ENCODE assay signal across 8 mouse cellular contexts in the genomic region with DNA sequence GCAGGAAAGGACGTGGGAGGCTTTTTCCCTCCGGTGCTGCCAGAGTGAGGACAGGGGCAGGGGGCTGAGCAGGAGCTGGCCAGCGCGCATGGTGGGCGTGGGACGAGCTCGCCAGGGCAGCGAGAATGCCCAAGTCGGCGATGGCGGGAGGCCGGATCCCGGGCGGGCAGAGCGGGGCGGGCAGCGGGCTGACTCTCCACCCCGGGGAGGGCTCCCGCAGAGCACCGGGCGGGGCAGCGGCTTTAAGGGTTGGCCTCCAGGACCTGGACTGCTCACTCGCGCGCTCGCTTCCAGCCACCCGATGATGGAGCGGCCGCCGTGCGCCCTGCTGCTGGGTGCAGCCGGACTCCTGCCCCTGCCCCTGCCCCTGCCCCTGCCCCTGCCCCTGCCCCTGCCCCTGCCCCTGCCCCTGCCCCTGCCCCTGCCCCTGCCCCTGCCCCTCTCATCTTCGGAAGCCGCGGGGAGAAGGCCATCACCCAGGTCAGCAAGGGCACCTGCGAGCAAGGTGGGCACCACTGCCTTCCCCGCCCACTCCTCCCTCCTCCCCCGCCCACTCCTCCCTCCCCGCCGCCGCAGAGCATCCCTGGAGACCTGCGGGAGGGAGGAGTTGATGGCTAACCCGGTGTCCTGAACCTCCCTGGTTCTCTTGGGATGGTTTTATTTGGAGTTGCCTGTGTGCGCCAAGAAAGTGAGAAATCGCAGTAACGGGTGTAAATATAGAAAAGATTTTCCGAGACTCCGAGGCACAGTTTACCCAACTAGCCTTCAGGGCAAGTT. TPM values are rescaled to one million over a fixed set of nuclear protein-coding genes. Genes with fewer than 3 reads are reported as not detected.
DNase-seq lines count a peak whose midpoint lies in the region; ATAC-seq and TF ChIP-seq lines count a peak whose summit lies in the region.

No protein-coding gene starts in this region.

- peak; percentile 75 for ATAC-seq in common myeloid progenitor, adult 5-6 weeks (replicated peaks; ENCODE audit: low read depth, poor library complexity, severe bottlenecking)

- peak; percentile 53 to 61 for DNase-seq in heart, adult 9 months (ENCODE audit: low spot score in 2 of 2)
- DNase-seq in kidney, adult 18-20 months: peak; percentile 71
- DNase-seq in lung, adult 2 months: peak; percentile 32
- peak; percentile 52 for DNase-seq in ovary, adult 18-20 months (ENCODE audit: low spot score)
- DNase-seq in cerebellum, adult 11 months: no peak
- no peak for DNase-seq in adipocyte (ENCODE audit: low spot score)

- TF ChIP-seq CTCF in E14TG2a.4 (conservative IDR thresholded peaks at IDR 0.05; ENCODE audit: low read length): no peak
- TF ChIP-seq CTCF in lung, adult 2 months (IDR thresholded peaks at IDR 0.05; ENCODE audit: insufficient read depth, low read length): no peak

- H3K4me3 ChIP-seq in E14TG2a.4 (replicated peaks; ENCODE audit: low read length): peak overlapping the region; percentile 80
- no peak overlapping the region for H3K4me3 ChIP-seq in lung, adult 2 months (replicated peaks; ENCODE audit: extremely low read depth, low read depth, low read length)

- no peaks in the 10 kb centered on the region for H3K36me3 ChIP-seq in E14TG2a.4 (ENCODE audit: insufficient read depth, low read length)

- H3K27me3 ChIP-seq in E14TG2a.4 (ENCODE audit: insufficient read depth, low read length): peaks cover 21% of the 10 kb centered on the region

- peaks cover 3% of the 10 kb centered on the region; the same call in 1 of the 2 replicates for H3K9me3 ChIP-seq in E14TG2a.4 (ENCODE audit: low read length)

- WGBS in lung, adult 2 months: 5% methylated on average over 43 of the region's 48 CpGs

- H3K4me1 ChIP-seq in E14TG2a.4 (replicated peaks; ENCODE audit: low read depth, low read length): no peaks in the 10 kb centered on the region; the same call in 1 of the 2 replicates
- no peaks in the 10 kb centered on the region for H3K4me1 ChIP-seq in lung, adult 2 months (ENCODE audit: control insufficient read depth, insufficient read depth, low read length)

- no peak for TF ChIP-seq POLR2A in lung, adult 2 months (IDR thresholded peaks at IDR 0.05; ENCODE audit: borderline replicate concordance, extremely low read depth, low read depth, low read length)

RNA-seq across cellular contexts. Expression of gene Vmn1r3, which starts 45.9 kb away (rescaled TPM):
- total RNA-seq in common myeloid progenitor, adult 5-6 weeks (2017): not detected in 2 replicates
- not detected in 2 replicates for polyA plus RNA-seq in lung, adult 2 months (2012; rRNA removed)

Comparison
In these comparisons a context has a peak if more than half of its experiments do, and no peak if none do; other contexts are left out.
1. DNase-seq: peak in heart, adult 9 months (2 of 2), kidney, adult 18-20 months (single experiment), lung, adult 2 months (single experiment) and ovary, adult 18-20 months (single experiment); none in cerebellum, adult 11 months (single experiment) and adipocyte (single experiment).